ENCODE assay signal across 13 mouse cellular contexts in genomic region chr16:22293600-22293999, GRCm38 (mm10). TPM values are rescaled to one million over a fixed set of nuclear protein-coding genes. Genes with fewer than 3 reads are reported as not detected.
A peak's percentile ranks its signal among the peaks of the same experiment; 100 is the strongest.
DNase-seq lines count a peak whose midpoint lies in the region; ATAC-seq and TF ChIP-seq lines count a peak whose summit lies in the region.
"Had no signal": no experiment of that assay in that cellular context is flagged by ENCODE, and none has a peak within 500 bp of the region (broad histone marks: within the 10 kb centered on the region; RNA-seq: fewer than 3 reads in every experiment).

No protein-coding gene starts in this region.

- no peak for DNase-seq in kidney, postnatal 0 days (ENCODE audit: low spot score)
- no peak for DNase-seq in kidney, adult 11 months
- peak; percentile 42 to 43 for DNase-seq in B cell, adult 2 months
- no peak for DNase-seq in MEL (ENCODE audit: low read depth, low spot score)
- DNase-seq in cerebellum, postnatal 36 days = no peak
- no peak for DNase-seq in gastrocnemius, postnatal 4 days (ENCODE audit: low spot score in 2 of 2)
- no peak for DNase-seq in hindbrain, embryonic 10.5 days (ENCODE audit: low spot score)
- DNase-seq: gastrocnemius, postnatal 36 days; kidney, postnatal 4 days; lung, postnatal 10 days had no signal

- H3K79me2 ChIP-seq in MEL (ENCODE audit: control insufficient read depth, insufficient read depth, low read length, poor library complexity) = no peaks in the 10 kb centered on the region

- peak; percentile 32; the same call in 1 of the 2 replicates for TF ChIP-seq CTCF in kidney, postnatal 0 days (IDR thresholded peaks at IDR 0.05; ENCODE audit: low read depth)
- peak; percentile 30 to 47 (median 42); a peak in 5 of 6 replicates for TF ChIP-seq CTCF in MEL (IDR thresholded peaks at IDR 0.05 in 2 of 3, conservative IDR thresholded peaks at IDR 0.05 in 1 of 3; ENCODE audit: control insufficient read depth in 1 of 3, insufficient read depth in 1 of 3, low read depth in 2 of 3, low read length in 3 of 3, poor library complexity in 1 of 3, severe bottlenecking in 1 of 3)

- WGBS in kidney, postnatal 0 days = 61% methylated on average over 2 of the region's 2 CpGs
- WGBS in hindbrain, embryonic 10.5 days = 54% methylated on average over 2 of the region's 2 CpGs

- H3K27ac ChIP-seq in kidney, postnatal 0 days = no peak overlapping the region
- H3K27ac ChIP-seq in MEL (ENCODE audit: control insufficient read depth, low read depth, low read length) = no peak overlapping the region
- H3K27ac ChIP-seq in hindbrain, embryonic 10.5 days = no peak overlapping the region
- H3K27ac ChIP-seq: hindbrain, embryonic 14.5 days had no signal

- H3K4me1 ChIP-seq in kidney, postnatal 0 days (replicated peaks; ENCODE audit: insufficient read depth, low read length) = no peaks in the 10 kb centered on the region
- H3K4me1 ChIP-seq in MEL (ENCODE audit: control insufficient read depth in 1 of 2, insufficient read depth in 2 of 2, low read length in 2 of 2) = no peaks in the 10 kb centered on the region
- H3K4me1 ChIP-seq in hindbrain, embryonic 10.5 days (replicated peaks) = no peaks in the 10 kb centered on the region

- H3K4me3 ChIP-seq in kidney, postnatal 0 days (replicated peaks; ENCODE audit: low read depth, low read length) = no peak overlapping the region
- no peak overlapping the region for H3K4me3 ChIP-seq in MEL (ENCODE audit: control insufficient read depth in 1 of 2, insufficient read depth in 1 of 2, low read depth in 2 of 2, low read length in 2 of 2)
- no peak overlapping the region for H3K4me3 ChIP-seq in hindbrain, embryonic 10.5 days
- H3K4me3 ChIP-seq: erythroblast, embryonic 14.5 days had no signal

- H3K9me3 ChIP-seq in kidney, postnatal 0 days (replicated peaks; ENCODE audit: low read length) = no peaks in the 10 kb centered on the region
- no peaks in the 10 kb centered on the region for H3K9me3 ChIP-seq in MEL (replicated peaks; ENCODE audit: insufficient read depth, low read length)
- peaks cover 12% of the 10 kb centered on the region; the same call in 1 of the 2 replicates for H3K9me3 ChIP-seq in hindbrain, embryonic 10.5 days

- no peak overlapping the region for H3K9ac ChIP-seq in kidney, postnatal 0 days (ENCODE audit: low read depth, low read length)
- H3K9ac ChIP-seq in MEL (ENCODE audit: control insufficient read depth, low read depth, low read length, poor library complexity, severe bottlenecking) = no peak overlapping the region
- H3K9ac ChIP-seq: hindbrain, embryonic 14.5 days had no signal

- TF ChIP-seq POLR2A in MEL (IDR thresholded peaks at IDR 0.05; ENCODE audit: control insufficient read depth in 1 of 2, insufficient read depth in 1 of 2, low read depth in 1 of 2, low read length in 2 of 2, poor library complexity in 1 of 2) = no peak

- no peak for TF ChIP-seq RAD21 in MEL (IDR thresholded peaks at IDR 0.05; ENCODE audit: low read depth, low read length)

- TF ChIP-seq EP300 in MEL (IDR thresholded peaks at IDR 0.05; ENCODE audit: low read depth in 1 of 2, low read length in 2 of 2) = no peak

- H3K27me3 ChIP-seq in kidney, postnatal 0 days (ENCODE audit: insufficient read depth, low read length) = no peaks in the 10 kb centered on the region
- peaks cover 0 to 3% of the 10 kb centered on the region in 2 experiments; a peak in 1 of 4 replicates for H3K27me3 ChIP-seq in MEL (ENCODE audit: control insufficient read depth in 1 of 2, insufficient read depth in 2 of 2, low read length in 2 of 2)
- no peaks in the 10 kb centered on the region for H3K27me3 ChIP-seq in hindbrain, embryonic 10.5 days (ENCODE audit: insufficient read depth, poor library complexity, severe bottlenecking)

- no peak overlapping the region for H3K4me2 ChIP-seq in kidney, postnatal 0 days (ENCODE audit: low read length)
- H3K4me2 ChIP-seq: hindbrain, embryonic 14.5 days had no signal

- no peak for ATAC-seq in kidney, postnatal 0 days (replicated peaks; ENCODE audit: low FRiP score, low read depth)
- peak; percentile 50 for ATAC-seq in megakaryocyte progenitor cell, adult 5-6 weeks (replicated peaks; ENCODE audit: poor library complexity)

- no peaks in the 10 kb centered on the region for H3K36me3 ChIP-seq in kidney, postnatal 0 days (ENCODE audit: insufficient read depth, low read length)
- no peaks in the 10 kb centered on the region for H3K36me3 ChIP-seq in MEL (ENCODE audit: control insufficient read depth in 1 of 2, insufficient read depth in 2 of 2, low read length in 2 of 2)
- no peaks in the 10 kb centered on the region for H3K36me3 ChIP-seq in hindbrain, embryonic 10.5 days

TF ChIP-seq in MEL, 35 proteins besides CTCF, POLR2A, EP300 and RAD21:
- TF ChIP-seq MEF2A (IDR thresholded peaks at IDR 0.05; ENCODE audit: extremely low read depth, insufficient replicate concordance, low read depth, low read length, poor library complexity, severe bottlenecking) (no peak), MXI1 (IDR thresholded peaks at IDR 0.05; ENCODE audit: low read depth, low read length) (no peak), BHLHE40 (IDR thresholded peaks at IDR 0.05; ENCODE audit: borderline replicate concordance, low read depth, low read length) (no peak), ELF1 (IDR thresholded peaks at IDR 0.05; ENCODE audit: low read depth, low read length) (no peak), MAZ (IDR thresholded peaks at IDR 0.05; ENCODE audit: low read depth, low read length) (no peak), HCFC1 (IDR thresholded peaks at IDR 0.05; ENCODE audit: low read depth, low read length) (no peak), POLR2AphosphoS2 (IDR thresholded peaks at IDR 0.05; ENCODE audit: low read length) (no peak), USF2 (IDR thresholded peaks at IDR 0.05; ENCODE audit: borderline replicate concordance in 1 of 2, insufficient read depth in 1 of 2, low read depth in 1 of 2, low read length in 2 of 2) (no peak), SMC3 (IDR thresholded peaks at IDR 0.05; ENCODE audit: low read depth, low read length) (no peak), NRF1 (IDR thresholded peaks at IDR 0.05; ENCODE audit: insufficient read depth, low read depth, low read length, poor library complexity, severe bottlenecking) (no peak), KAT2A (conservative IDR thresholded peaks at IDR 0.05; ENCODE audit: low read depth, low read length) (no peak), MAX (IDR thresholded peaks at IDR 0.05; ENCODE audit: low read length) (no peak), TAL1 (IDR thresholded peaks at IDR 0.05; ENCODE audit: low read length) (no peak), CHD2 (IDR thresholded peaks at IDR 0.05; ENCODE audit: low read length) (no peak), UBTF (IDR thresholded peaks at IDR 0.05; ENCODE audit: borderline replicate concordance, insufficient read depth, low read depth, low read length) (no peak), ZC3H11A (IDR thresholded peaks at IDR 0.05; ENCODE audit: low read depth, low read length) (no peak), GATA1 (IDR thresholded peaks at IDR 0.05; ENCODE audit: low read depth, low read length) (no peak), MYC (IDR thresholded peaks at IDR 0.05; ENCODE audit: low read depth, low read length) (no peak), E2F4 (IDR thresholded peaks at IDR 0.05; ENCODE audit: borderline replicate concordance, low read depth, low read length) (no peak), ZKSCAN1 (IDR thresholded peaks at IDR 0.05; ENCODE audit: low read depth, low read length) (no peak)
TF ChIP-seq in MEL: peak in this region for 0.

RNA-seq across cellular contexts. Expression of gene Tra2b, which starts 27.8 kb away (rescaled TPM):
- 242 and 280 TPM in 2 replicates for polyA plus RNA-seq in kidney, postnatal 0 days (2015; fragmentation: Nextera tagmentation; extraction: Ambion mirVana)
- total RNA-seq in MEL (2012; rRNA removed) = 263 and 275 TPM in 2 replicates
- polyA plus RNA-seq in MEL (2012; ENCODE audit: insufficient read depth in 1 of 2, insufficient read length in 2 of 2, low read depth in 1 of 2, low replicate concordance in 2 of 2, missing spikeins in 1 of 2) = 100 to 1,000 TPM; 154 to 286 TPM
- 354 and 364 TPM in 2 replicates for total RNA-seq in megakaryocyte progenitor cell, adult 5-6 weeks (2015)
- total RNA-seq in megakaryocyte progenitor cell, adult 5-6 weeks (2017) = 493 and 597 TPM in 2 replicates
- 10 to 100 TPM; 86.1 to 95.0 TPM for total RNA-seq in gastrocnemius, postnatal 4 days (2021)
- polyA plus RNA-seq in hindbrain, embryonic 10.5 days (2016; fragmentation: Nextera tagmentation; extraction: Ambion mirVana) = 398 and 480 TPM in 2 replicates

Comparison
In these comparisons a context has a peak if more than half of its experiments do, and no peak if none do; other contexts are left out.
1. DNase-seq: peak in B cell, adult 2 months (2 of 2); none in kidney, postnatal 0 days (single experiment), kidney, adult 11 months (single experiment), MEL (single experiment), cerebellum, postnatal 36 days (0 of 2), gastrocnemius, postnatal 4 days (0 of 2) and hindbrain, embryonic 10.5 days (single experiment).